Mouse (Mus musculus): Measurements from ENCODE around the gene Armc3.

- TF ChIP-seq CTCF (IDR thresholded peaks at IDR 0.05; ENCODE audit: control insufficient read depth, insufficient read depth, insufficient read length) (no peak), MAX (IDR thresholded peaks at IDR 0.05) (no peak), USF1 (IDR thresholded peaks at IDR 0.05; ENCODE audit: low read depth) (no peak), MYOD1 (IDR thresholded peaks at IDR 0.05; ENCODE audit: control insufficient read depth, insufficient read length, low read depth) (no peak)
These were observed 102.1 kb downstream of the Armc3 start for GRCm38 (mm10) chr2:19301251-19301650.

All from C2C12 (cell line).